ENCODE assay signal across 25 mouse cellular contexts in genomic region chr11:79074611-79075010, GRCm38 (mm10).
"Had no signal": no experiment of that assay in that cellular context is flagged by ENCODE, and none has a peak within 500 bp of the region (broad histone marks: within the 10 kb centered on the region; RNA-seq: fewer than 3 reads in every experiment).

No protein-coding gene starts in this region.

- DNase-seq: gastrocnemius, postnatal 14 days; gastrocnemius, postnatal 36 days; heart, adult 11 months; heart, adult 2 months; heart, postnatal 14 days; heart, postnatal 36 days; kidney, adult 11 months; kidney, adult 2 months; kidney, adult 9 months; kidney, postnatal 14 days; kidney, postnatal 36 days; layer of hippocampus, adult 9-11 months; layer of hippocampus, postnatal 36 days had no signal

- H3K4me2 ChIP-seq: heart, embryonic 11.5 days; heart, embryonic 13.5 days; heart, embryonic 15.5 days; hindbrain, embryonic 13.5 days; hindbrain, embryonic 15.5 days; kidney, embryonic 15.5 days; limb, embryonic 12.5 days had no signal

- ATAC-seq: hindbrain, postnatal 0 days; intestine, embryonic 16.5 days had no signal

- H3K9ac ChIP-seq: heart, embryonic 13.5 days; heart, embryonic 15.5 days; hindbrain, embryonic 13.5 days; hindbrain, embryonic 15.5 days; kidney, embryonic 15.5 days; limb, embryonic 12.5 days had no signal

- H3K4me3 ChIP-seq: heart, adult 2 months; heart, embryonic 13.5 days; heart, embryonic 15.5 days; hindbrain, embryonic 13.5 days; hindbrain, embryonic 15.5 days; kidney, embryonic 15.5 days; left cerebral cortex, adult 2 months; limb, embryonic 10.5 days; limb, embryonic 12.5 days had no signal

- H3K27me3 ChIP-seq: heart, embryonic 13.5 days; heart, embryonic 15.5 days; hindbrain, embryonic 13.5 days; hindbrain, embryonic 15.5 days; kidney, embryonic 15.5 days; limb, embryonic 12.5 days had no signal

- H3K27ac ChIP-seq: heart, adult 2 months; heart, embryonic 13.5 days; heart, embryonic 15.5 days; hindbrain, embryonic 13.5 days; hindbrain, embryonic 15.5 days; hindbrain, postnatal 0 days; kidney, embryonic 15.5 days; kidney, postnatal 0 days; left cerebral cortex, adult 2 months; limb, embryonic 12.5 days had no signal

- H3K36me3 ChIP-seq: hindbrain, embryonic 15.5 days; limb, embryonic 10.5 days had no signal

- H3K9me3 ChIP-seq: heart, embryonic 13.5 days; heart, embryonic 15.5 days; hindbrain, embryonic 13.5 days; hindbrain, embryonic 15.5 days; kidney, embryonic 15.5 days; limb, embryonic 10.5 days; limb, embryonic 12.5 days had no signal
